Mouse (Mus musculus) liver, embryonic 12.5 days (tissue): Measurements from ENCODE around the gene Jam2. TPM values are rescaled to one million over a fixed set of nuclear protein-coding genes. Genes with fewer than 3 reads are reported as not detected.
A peak's percentile ranks its signal among the peaks of the same experiment; 100 is the strongest.

Experiments used
- ATAC-seq: fragments of 200-750 bp; cut with Nextera tagmentation; 2 replicates; pipeline ENCODE4 v1.8.0; 2017; ENCODE audit warnings: moderate number of reproducible peaks, mild to moderate bottlenecking, moderate library complexity
- H3K27ac ChIP-seq: fragments of 300-500 bp; sonication (generic); 2 replicates; pipeline ENCODE4 v1.5.1; 2016; ENCODE audit warnings: mild to moderate bottlenecking
- H3K27me3 ChIP-seq: fragments of 300-500 bp; sonication (generic); replicated peaks from 2 replicates; pipeline ENCODE4 v1.6.1; 2016; ENCODE audit warnings: mild to moderate bottlenecking, moderate library complexity
- H3K36me3 ChIP-seq: fragments of 300-500 bp; sonication (generic); 2 replicates; pipeline ENCODE4 v1.6.1; 2016; ENCODE audit warnings: mild to moderate bottlenecking, moderate library complexity
- H3K4me1 ChIP-seq: fragments of 300-500 bp; sonication (generic); 2 replicates; pipeline ENCODE4 v1.6.1; 2016
- H3K4me2 ChIP-seq: fragments of 300-500 bp; sonication (generic); 2 replicates; pipeline ENCODE4 v1.6.1; 2016; ENCODE audit warnings: mild to moderate bottlenecking, moderate library complexity
- H3K4me3 ChIP-seq: fragments of 300-500 bp; sonication (generic); 2 replicates; pipeline ENCODE4 v1.5.1; 2016; ENCODE audit warnings: mild to moderate bottlenecking, moderate library complexity
- H3K9ac ChIP-seq: fragments of 300-500 bp; sonication (generic); 2 replicates; pipeline ENCODE4 v1.6.1; 2016; ENCODE audit warnings: mild to moderate bottlenecking, moderate library complexity
- H3K9me3 ChIP-seq: fragments of 300-500 bp; sonication (generic); replicated peaks from 2 replicates; pipeline ENCODE4 v1.6.1; 2016; ENCODE audit warnings: mild to moderate bottlenecking, moderate library complexity
- WGBS: fragments of 180-500 bp; shearing (Covaris S2); methylation state at CpG from one replicate; pipeline ENCODE4 v1.1.7; 2016; ENCODE audit not compliant: insufficient replicate concordance; 5-methylcytosine and 5-hydroxymethylcytosine counted together
- polyA plus RNA-seq: library from polyadenylated mRNA; unstranded; fragments of >200 nt; fragmentation: Nextera tagmentation; extraction: Ambion mirVana; gene quantifications from 2 replicates; pipeline ENCODE4 v1.2.1, GENCODE M21; 2016

Gene Jam2
- 0.92 and 1.1 TPM in 2 replicates for polyA plus RNA-seq

DNA sequence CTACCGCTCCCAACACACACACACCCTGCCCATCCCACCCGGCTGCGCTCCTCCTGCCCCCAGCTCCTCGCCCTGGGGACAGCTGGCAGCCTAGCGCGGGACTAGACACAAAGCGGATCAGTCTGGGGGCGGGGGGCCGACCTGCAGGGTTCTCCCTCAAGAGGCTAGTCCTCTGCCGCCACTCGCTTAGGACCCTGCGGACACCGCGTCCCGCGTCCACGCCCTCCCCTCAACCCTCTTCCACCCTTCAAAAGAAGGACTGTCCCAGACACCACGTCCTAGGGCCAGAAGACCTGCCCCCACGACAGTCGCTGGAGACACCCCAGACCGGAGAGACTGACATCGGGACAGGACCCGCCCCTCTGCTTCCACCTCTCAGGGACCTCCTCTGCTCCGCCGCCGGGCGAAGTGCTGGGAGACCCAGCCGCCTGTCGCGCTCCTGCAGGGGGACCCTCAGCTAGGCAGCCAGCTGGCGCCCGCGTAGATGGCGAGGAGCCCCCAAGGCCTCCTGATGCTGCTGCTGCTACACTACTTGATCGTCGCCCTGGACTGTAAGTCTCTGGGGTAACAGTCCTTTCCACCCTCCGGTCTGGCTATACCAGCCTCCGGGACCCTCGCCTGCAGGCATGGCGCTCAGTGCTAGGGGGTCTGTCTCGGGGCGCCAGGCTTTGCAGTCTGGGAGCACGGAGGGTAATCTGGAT lies at the start of gene Jam2:
TSS of gene Jam2 (plus strand) at position 121 of the 701 bp plus-strand sequence.
- Histone ChIP-seq H3K4me1 (0 out of 2 replicates have a peak, but pooled peaks cover 5% of the 10 kb centered on the region), H3K36me3 (no peaks in the 10 kb centered on the region), H3K9ac (peak within 1 kb of the TSS; percentile 28; the same call in 1 of the 2 replicates), H3K9me3 (no peaks in the 10 kb centered on the region), H3K4me2 (peak within 1 kb of the TSS; percentile 77), H3K27me3 (peaks cover 46% of the 10 kb centered on the region), H3K4me3 (peak within 1 kb of the TSS; percentile 53), H3K27ac (no peak within 1 kb of the TSS)
- 1% methylated on average over 43 of the region's 43 CpGs for WGBS
- peak; percentile 62 for ATAC-seq

DNA sequence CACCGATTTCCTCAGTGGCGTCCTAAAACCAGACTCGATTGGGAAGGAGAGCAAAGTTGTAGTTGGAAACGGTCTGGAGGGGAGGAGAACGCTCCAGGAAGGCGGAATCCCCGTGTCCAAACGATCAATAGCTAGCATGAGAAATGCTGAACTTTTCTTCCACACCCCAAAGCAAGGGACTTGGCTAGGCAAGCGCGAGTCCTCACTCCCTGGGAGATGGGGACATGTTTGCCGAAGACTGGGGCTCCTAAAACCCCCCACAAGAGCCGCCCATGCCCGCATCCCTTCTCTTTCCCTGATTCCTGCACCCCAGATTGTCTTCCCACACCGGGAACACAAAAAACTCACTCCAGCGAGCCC lies 39.1 kb upstream of the Jam2 start:
- H3K4me1 ChIP-seq: peaks cover 6% of the 10 kb centered on the region
- peak; percentile 54 for ATAC-seq
- peak overlapping the region; percentile 79 for H3K4me3 ChIP-seq
- H3K27me3 ChIP-seq: 0 out of 2 replicates have a peak, but pooled peaks cover 9% of the 10 kb centered on the region
- H3K27ac ChIP-seq: 0 out of 2 replicates have a peak overlapping the region, but pooled peaks have one; percentile 22
- no peaks in the 10 kb centered on the region for H3K9me3 ChIP-seq
- peak overlapping the region; percentile 80 for H3K9ac ChIP-seq
- 1% methylated on average over 15 of the region's 15 CpGs for WGBS
- H3K4me2 ChIP-seq: peak overlapping the region; percentile 79
- peaks cover 30% of the 10 kb centered on the region for H3K36me3 ChIP-seq

DNA sequence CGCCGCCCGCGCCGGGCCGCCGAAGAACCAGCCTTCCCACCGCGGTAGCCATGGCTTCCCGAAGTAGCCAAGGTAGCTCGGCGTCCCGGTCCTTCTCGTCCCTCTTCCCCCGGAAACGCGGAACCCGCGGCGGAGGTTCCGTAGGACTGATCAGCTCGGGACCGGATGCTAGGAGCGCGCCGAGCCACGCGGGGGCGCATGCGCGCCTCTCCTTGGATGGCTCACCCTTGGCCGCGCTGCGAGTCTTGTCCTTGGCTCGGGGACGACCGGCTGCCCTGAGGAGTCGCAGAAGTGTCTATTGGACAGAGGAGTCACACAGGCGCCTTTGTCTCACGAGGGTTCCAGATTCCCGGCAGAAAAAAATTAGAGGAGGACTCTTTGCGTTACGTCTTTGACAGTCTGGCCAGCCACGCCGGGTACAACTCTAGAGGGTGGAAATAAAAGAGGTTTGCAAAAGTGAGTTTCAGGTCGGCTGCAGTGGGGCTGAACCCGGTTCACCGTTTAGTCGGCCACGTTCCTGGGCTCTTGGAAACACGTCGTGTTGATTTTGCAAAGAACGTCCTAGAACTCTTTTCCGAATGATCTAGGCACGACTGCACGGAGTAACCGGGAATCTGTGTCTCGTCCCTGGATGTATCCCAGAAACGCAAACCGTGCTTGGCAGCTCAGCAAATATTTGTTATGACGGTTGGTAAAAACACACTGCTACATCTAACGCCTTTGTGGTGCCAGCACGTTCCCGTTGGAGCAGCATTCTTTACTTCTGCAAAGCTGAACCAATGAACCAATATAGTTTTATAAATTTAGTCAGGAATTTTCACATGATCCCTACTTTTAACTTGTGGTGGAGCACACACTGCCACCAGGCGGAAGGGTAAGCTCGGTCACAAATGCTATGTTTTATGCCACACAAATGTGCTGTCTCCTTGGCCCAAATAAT lies 38.5 kb upstream of the Jam2 start, which contains the start of gene Mrpl39:
TSS of gene Mrpl39 (minus strand) at position 577 of the 940 bp plus-strand sequence.
- Histone ChIP-seq H3K4me3 (peak within 1 kb of the TSS; percentile 79), H3K9ac (peak within 1 kb of the TSS; percentile 80), H3K27ac (peak within 1 kb of the TSS; percentile 39; the same call in 1 of the 2 replicates), H3K27me3 (0 out of 2 replicates have a peak, but pooled peaks cover 9% of the 10 kb centered on the region), H3K4me2 (peak within 1 kb of the TSS; percentile 79), H3K36me3 (peaks cover 23% of the 10 kb centered on the region), H3K9me3 (no peaks in the 10 kb centered on the region), H3K4me1 (peaks cover 6% of the 10 kb centered on the region)
- WGBS: 1% methylated on average over 66 of the region's 66 CpGs
- ATAC-seq: peak; percentile 99

DNA sequence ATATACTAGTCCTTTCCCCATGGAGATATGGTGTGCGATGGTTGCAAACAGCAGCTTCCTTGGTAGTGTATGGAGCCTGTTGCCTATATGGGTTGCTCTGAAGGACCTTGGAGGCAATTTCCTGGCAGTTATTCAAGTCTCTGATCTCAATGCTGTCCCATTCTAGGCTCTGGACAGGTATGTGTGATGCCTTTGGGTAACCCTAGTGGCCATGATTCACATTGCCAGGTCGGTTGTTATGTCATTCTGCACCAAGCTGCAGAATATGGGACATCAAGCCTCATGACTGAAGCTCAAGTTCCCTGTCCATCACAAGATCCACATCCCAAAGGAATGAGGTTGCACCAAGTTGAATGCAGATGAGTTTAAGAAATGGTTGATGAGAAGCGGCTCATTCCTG lies 36.6 kb upstream of the Jam2 start:
- Histone ChIP-seq H3K36me3 (0 out of 2 replicates have a peak, but pooled peaks cover 6% of the 10 kb centered on the region), H3K4me3 (no peak overlapping the region), H3K9me3 (no peaks in the 10 kb centered on the region), H3K27ac (no peak overlapping the region), H3K27me3 (0 out of 2 replicates have a peak, but pooled peaks cover 9% of the 10 kb centered on the region), H3K4me1 (peaks cover 6% of the 10 kb centered on the region), H3K4me2 (no peak overlapping the region), H3K9ac (no peak overlapping the region)
- no peak for ATAC-seq
- WGBS: 65% methylated on average over 3 of the region's 3 CpGs

GRCm38 (mm10) chr16:84744703-84745490 lies 29.0 kb upstream of the Jam2 start:
- Histone ChIP-seq H3K4me3 (no peak overlapping the region), H3K27me3 (no peaks in the 10 kb centered on the region), H3K9me3 (no peaks in the 10 kb centered on the region), H3K4me1 (no peaks in the 10 kb centered on the region), H3K4me2 (no peak overlapping the region), H3K9ac (no peak overlapping the region), H3K36me3 (no peaks in the 10 kb centered on the region), H3K27ac (no peak overlapping the region)
- no peak for ATAC-seq
- 57% methylated on average over 10 of the region's 10 CpGs for WGBS

DNA sequence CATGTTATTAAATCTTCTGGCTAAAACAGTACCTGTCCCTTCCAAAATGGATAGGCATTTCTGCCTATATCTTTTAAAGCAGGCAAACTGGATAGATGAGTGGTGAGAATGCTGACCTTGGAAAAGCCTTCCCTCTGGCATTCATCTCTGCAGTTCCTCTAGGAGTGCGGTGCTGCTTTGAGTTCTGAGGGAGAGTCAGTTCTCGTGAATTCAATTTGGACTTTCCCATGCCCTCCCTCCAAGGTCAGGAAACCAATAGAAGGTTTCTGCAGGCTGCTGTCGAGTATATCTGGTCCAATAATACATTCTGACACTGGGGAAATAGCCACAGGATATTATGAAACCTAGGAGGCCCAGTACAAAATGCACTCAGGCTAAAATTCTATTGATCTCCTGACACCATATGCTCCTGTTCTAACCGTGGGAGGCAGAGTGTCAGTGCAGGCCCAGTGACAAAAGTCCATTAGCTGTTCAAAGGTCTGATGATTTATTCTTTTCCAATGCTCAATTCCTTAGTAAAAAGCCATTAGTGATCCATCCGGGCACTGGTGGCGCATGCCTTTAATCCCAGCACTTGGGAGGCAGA lies 28.1 kb upstream of the Jam2 start:
- no peak overlapping the region for H3K27ac ChIP-seq
- 64% methylated on average over 6 of the region's 6 CpGs for WGBS
- H3K4me1 ChIP-seq: no peaks in the 10 kb centered on the region
- H3K9me3 ChIP-seq: no peaks in the 10 kb centered on the region
- H3K27me3 ChIP-seq: no peaks in the 10 kb centered on the region
- H3K4me2 ChIP-seq: no peak overlapping the region
- no peaks in the 10 kb centered on the region for H3K36me3 ChIP-seq
- no peak overlapping the region for H3K4me3 ChIP-seq
- H3K9ac ChIP-seq: no peak overlapping the region
- no peak for ATAC-seq

GRCm38 (mm10) chr16:84767956-84768355 lies 6.0 kb upstream of the Jam2 start:
- H3K4me1 ChIP-seq: no peaks in the 10 kb centered on the region
- no peaks in the 10 kb centered on the region for H3K9me3 ChIP-seq
- ATAC-seq: no peak
- WGBS: 66% methylated on average over 8 of the region's 8 CpGs
- H3K36me3 ChIP-seq: no peaks in the 10 kb centered on the region
- no peak overlapping the region for H3K4me3 ChIP-seq
- H3K9ac ChIP-seq: no peak overlapping the region
- H3K27me3 ChIP-seq: peaks cover 8% of the 10 kb centered on the region
- H3K4me2 ChIP-seq: no peak overlapping the region
- no peak overlapping the region for H3K27ac ChIP-seq

DNA sequence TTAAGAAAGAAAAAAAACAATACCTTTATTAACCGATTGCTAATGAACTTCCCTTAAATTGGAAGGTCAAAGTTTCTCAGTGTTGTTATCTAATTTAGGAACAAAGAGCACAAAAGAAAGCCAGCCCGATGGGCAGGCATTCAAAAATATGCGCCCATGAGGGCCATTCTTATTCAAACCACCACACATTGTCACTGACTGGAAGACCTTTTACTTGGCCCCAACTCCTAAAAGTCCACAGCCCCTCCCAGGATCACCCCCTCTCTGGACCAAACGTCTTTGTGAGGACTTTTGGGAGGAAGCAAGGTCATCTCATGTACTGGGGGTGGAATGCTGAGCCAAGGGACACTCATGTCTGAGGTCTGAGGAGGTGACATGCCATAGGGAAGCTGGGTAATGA lies 4.7 kb upstream of the Jam2 start:
- Histone ChIP-seq H3K27me3 (peaks cover 20% of the 10 kb centered on the region), H3K4me2 (no peak overlapping the region), H3K9me3 (no peaks in the 10 kb centered on the region), H3K36me3 (no peaks in the 10 kb centered on the region), H3K27ac (no peak overlapping the region), H3K4me1 (0 out of 2 replicates have a peak, but pooled peaks cover 2% of the 10 kb centered on the region), H3K4me3 (no peak overlapping the region), H3K9ac (no peak overlapping the region)
- no peak for ATAC-seq
- 57% methylated on average over 4 of the region's 4 CpGs for WGBS

DNA sequence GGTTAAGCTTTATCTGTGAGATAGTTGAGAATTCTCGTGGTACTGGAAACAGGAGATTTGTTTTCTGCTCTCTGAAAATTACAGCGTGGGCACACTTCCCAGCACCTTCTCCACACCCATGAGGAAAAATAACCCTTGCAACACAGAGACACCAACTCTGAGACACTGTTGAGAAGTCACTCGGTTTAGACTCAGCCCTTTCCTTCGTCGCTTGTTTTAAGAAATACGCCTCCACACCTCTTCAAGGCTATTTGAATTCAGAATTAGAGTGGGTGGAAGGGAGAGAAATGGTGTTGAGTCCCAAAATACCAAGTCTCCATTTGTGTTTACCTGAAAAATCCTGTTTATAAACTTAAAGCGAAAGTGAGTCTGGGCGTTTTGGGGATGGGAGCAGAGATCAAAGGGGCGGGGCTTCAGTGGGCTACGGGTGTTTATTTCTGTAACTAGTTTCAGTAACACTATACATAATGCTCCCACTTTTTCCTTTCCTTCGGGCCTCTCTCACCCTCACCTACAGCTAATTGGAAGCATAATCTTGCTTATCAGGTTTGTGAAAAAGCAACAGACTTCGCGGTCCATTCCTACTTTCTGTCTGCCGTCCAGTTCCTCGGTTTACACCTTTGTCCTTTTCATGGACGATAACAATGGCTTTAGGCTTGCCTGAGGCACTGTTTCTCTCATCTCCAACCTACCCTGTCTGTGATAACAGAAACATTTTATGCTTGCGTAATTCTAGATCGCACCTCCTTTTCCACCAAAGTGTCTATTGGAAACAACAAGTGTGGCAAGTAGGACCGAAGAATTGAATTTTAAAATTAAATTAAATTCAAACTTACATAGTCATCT lies 4.1 kb upstream of the Jam2 start:
- H3K4me3 ChIP-seq: no peak overlapping the region
- no peak for ATAC-seq
- 76% methylated on average over 19 of the region's 19 CpGs for WGBS
- no peak overlapping the region for H3K27ac ChIP-seq
- no peak overlapping the region for H3K9ac ChIP-seq
- H3K4me1 ChIP-seq: 0 out of 2 replicates have a peak, but pooled peaks cover 5% of the 10 kb centered on the region
- H3K9me3 ChIP-seq: no peaks in the 10 kb centered on the region
- H3K4me2 ChIP-seq: no peak overlapping the region
- H3K27me3 ChIP-seq: peaks cover 27% of the 10 kb centered on the region
- H3K36me3 ChIP-seq: no peaks in the 10 kb centered on the region

GRCm38 (mm10) chr16:84770891-84771290 lies 3.0 kb upstream of the Jam2 start:
- H3K9ac ChIP-seq: no peak overlapping the region
- 56% methylated on average over 7 of the region's 7 CpGs for WGBS
- H3K36me3 ChIP-seq: no peaks in the 10 kb centered on the region
- no peak overlapping the region for H3K4me3 ChIP-seq
- no peak for ATAC-seq
- H3K27me3 ChIP-seq: peaks cover 37% of the 10 kb centered on the region
- no peaks in the 10 kb centered on the region for H3K9me3 ChIP-seq
- no peak overlapping the region for H3K27ac ChIP-seq
- no peak overlapping the region for H3K4me2 ChIP-seq
- 0 out of 2 replicates have a peak, but pooled peaks cover 5% of the 10 kb centered on the region for H3K4me1 ChIP-seq
